Mouse (Mus musculus): Measurements from ENCODE around the gene Pax4.

- TF ChIP-seq CTCF (IDR thresholded peaks at IDR 0.05; ENCODE audit: low read depth, low read length) = no peak
- no peak for TF ChIP-seq POLR2A (IDR thresholded peaks at IDR 0.05; ENCODE audit: extremely low read depth, insufficient read depth, low read length)
Observed at GRCm38 (mm10) chr6:28471284-28472035, 22.3 kb upstream of the Pax4 start.

Data from liver, adult 2 months (tissue).